Mouse (Mus musculus): ENCODE data around the gene Npas3. TPM values are rescaled to one million over a fixed set of nuclear protein-coding genes. Genes with fewer than 3 reads are reported as not detected.

The Npas3 gene
- polyA plus RNA-seq, 1 experiment: 0.18 TPM

DNA sequence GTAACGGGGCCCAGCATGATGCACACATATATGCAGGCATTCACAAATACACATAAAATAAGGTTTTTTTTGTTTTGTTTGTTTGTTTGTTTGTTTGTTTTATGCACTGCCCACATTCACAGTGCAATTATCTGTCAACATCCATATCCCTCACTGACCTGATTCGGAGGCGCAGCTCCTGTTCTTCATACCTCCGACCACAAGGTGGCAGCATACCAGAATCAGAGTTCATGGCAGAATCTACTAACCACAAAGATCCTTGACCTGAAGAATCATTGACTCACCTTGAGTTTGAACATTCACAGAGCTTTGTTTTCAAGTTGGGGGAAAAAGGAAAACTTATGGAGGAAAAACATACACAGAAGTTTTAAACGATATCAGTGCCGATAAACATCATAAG lies 743.9 kb downstream of the Npas3 start:
- no peak for TF ChIP-seq SRF (IDR thresholded peaks at IDR 0.05; ENCODE audit: control insufficient read depth, insufficient read length, low read depth)
- no peak for TF ChIP-seq REST (IDR thresholded peaks at IDR 0.05; ENCODE audit: insufficient read depth, insufficient read length)
- no peak for TF ChIP-seq CEBPB (IDR thresholded peaks at IDR 0.05; ENCODE audit: insufficient read depth, poor library complexity, severe bottlenecking)
- TF ChIP-seq MAX (IDR thresholded peaks at IDR 0.05; ENCODE audit: low read depth): no peak
- no peak for TF ChIP-seq E2F4 (IDR thresholded peaks at IDR 0.05; ENCODE audit: insufficient read depth)
- TF ChIP-seq MYOG (IDR thresholded peaks at IDR 0.05; ENCODE audit: control insufficient read depth in 1 of 3, insufficient read depth in 1 of 3, insufficient read length in 2 of 3, low read depth in 2 of 3): no peak
- no peak for TF ChIP-seq USF1 (IDR thresholded peaks at IDR 0.05; ENCODE audit: low read depth)
- TF ChIP-seq MYOD1 (IDR thresholded peaks at IDR 0.05; ENCODE audit: control insufficient read depth in 1 of 3, insufficient read length in 2 of 3, low read depth in 2 of 3): no peak
- no peak for TF ChIP-seq POLR2A (IDR thresholded peaks at IDR 0.05; ENCODE audit: insufficient read length, low read depth)
- no peak for TF ChIP-seq TCF12 (IDR thresholded peaks at IDR 0.05; ENCODE audit: insufficient read depth, poor library complexity, severe bottlenecking)
- TF ChIP-seq POLR2AphosphoS2 (IDR thresholded peaks at IDR 0.05; ENCODE audit: insufficient read length, low read depth): no peak
- H3K79me2 ChIP-seq (ENCODE audit: control insufficient read depth, insufficient read depth): no peaks in the 10 kb centered on the region
- no peaks in the 10 kb centered on the region for H3K27me3 ChIP-seq (ENCODE audit: control insufficient read depth, insufficient read depth, insufficient read length)
- no peak overlapping the region for H3K4me3 ChIP-seq
- no peak overlapping the region for H3K4me2 ChIP-seq (ENCODE audit: low read depth)
- no peak overlapping the region for H3ac ChIP-seq (ENCODE audit: control insufficient read depth, insufficient read length)
- no peaks in the 10 kb centered on the region for H3K36me3 ChIP-seq (ENCODE audit: control insufficient read depth, insufficient read depth)

DNA sequence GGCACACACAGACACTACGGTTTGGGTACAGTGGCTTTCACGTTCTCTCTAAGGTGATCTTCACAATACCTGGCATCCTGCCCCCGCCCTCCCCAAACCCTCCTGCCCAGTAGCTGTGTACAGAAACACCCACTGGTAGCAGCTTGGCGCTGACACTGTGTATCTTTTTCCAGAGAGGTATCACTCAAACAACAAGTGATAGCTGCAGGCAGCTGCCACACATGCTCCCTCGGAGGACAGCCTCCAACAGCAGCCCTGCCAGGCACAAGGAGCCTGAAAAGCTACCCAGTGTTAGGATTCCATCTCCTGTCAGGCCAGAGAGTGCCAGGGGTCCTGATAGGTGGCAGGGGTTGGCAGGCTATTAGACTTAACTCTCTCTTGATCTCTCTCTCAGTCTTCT lies 747.2 kb downstream of the Npas3 start:
- H3K27me3 ChIP-seq (ENCODE audit: control insufficient read depth, insufficient read depth, insufficient read length): no peaks in the 10 kb centered on the region

DNA sequence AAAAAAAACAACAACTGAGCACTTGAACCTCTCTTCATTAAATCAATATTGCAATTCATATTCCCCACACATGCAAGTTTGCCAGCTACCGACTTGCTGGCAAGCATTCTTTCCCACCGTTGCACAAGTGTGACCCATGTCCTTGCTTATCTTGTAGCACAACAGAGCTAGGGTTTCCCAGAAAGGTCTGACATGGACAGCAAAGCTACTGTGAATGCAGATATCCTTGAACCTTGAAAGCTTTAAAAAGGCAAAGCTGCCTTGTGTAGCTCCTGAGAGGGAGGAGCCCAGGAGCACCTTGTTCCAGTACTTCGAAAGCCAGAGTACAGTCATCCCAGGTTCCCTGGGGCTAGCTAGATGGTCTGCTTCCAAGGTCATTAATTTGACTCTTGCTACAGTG lies 748.7 kb downstream of the Npas3 start:
- no peak for TF ChIP-seq USF1 (IDR thresholded peaks at IDR 0.05; ENCODE audit: low read depth)
- no peak for TF ChIP-seq TCF3 (IDR thresholded peaks at IDR 0.05; ENCODE audit: insufficient read length, low read depth)
- no peak for TF ChIP-seq TCF12 (IDR thresholded peaks at IDR 0.05; ENCODE audit: insufficient read depth, poor library complexity, severe bottlenecking)
- TF ChIP-seq REST (IDR thresholded peaks at IDR 0.05; ENCODE audit: insufficient read depth, insufficient read length): no peak
- no peak for TF ChIP-seq SRF (IDR thresholded peaks at IDR 0.05; ENCODE audit: control insufficient read depth, insufficient read length, low read depth)
- Histone ChIP-seq H3K4me3 (no peak overlapping the region), H3K79me2 (ENCODE audit: control insufficient read depth, insufficient read depth) (no peaks in the 10 kb centered on the region), H3K4me2 (ENCODE audit: low read depth) (no peak overlapping the region), H3ac (ENCODE audit: control insufficient read depth, insufficient read length) (no peak overlapping the region), H3K27me3 (ENCODE audit: control insufficient read depth, insufficient read depth, insufficient read length) (no peaks in the 10 kb centered on the region), H3K36me3 (ENCODE audit: control insufficient read depth, insufficient read depth) (no peaks in the 10 kb centered on the region)

More for the DNA sequence above, 747.2 kb downstream of the Npas3 start:
- Histone ChIP-seq H3K4me2 (ENCODE audit: low read depth) (no peak overlapping the region), H3K36me3 (ENCODE audit: control insufficient read depth, insufficient read depth) (no peaks in the 10 kb centered on the region), H3ac (ENCODE audit: control insufficient read depth, insufficient read length) (no peak overlapping the region), H3K4me3 (no peak overlapping the region), H3K79me2 (ENCODE audit: control insufficient read depth, insufficient read depth) (no peaks in the 10 kb centered on the region)
- TF ChIP-seq MYOD1 (IDR thresholded peaks at IDR 0.05; ENCODE audit: control insufficient read depth in 1 of 3, insufficient read length in 2 of 3, low read depth in 2 of 3) (no peak), E2F4 (IDR thresholded peaks at IDR 0.05; ENCODE audit: insufficient read depth) (no peak), REST (IDR thresholded peaks at IDR 0.05; ENCODE audit: insufficient read depth, insufficient read length) (no peak), USF1 (IDR thresholded peaks at IDR 0.05; ENCODE audit: low read depth) (no peak), TCF3 (IDR thresholded peaks at IDR 0.05; ENCODE audit: insufficient read length, low read depth) (no peak), MAX (IDR thresholded peaks at IDR 0.05; ENCODE audit: low read depth) (no peak), TCF12 (IDR thresholded peaks at IDR 0.05; ENCODE audit: insufficient read depth, poor library complexity, severe bottlenecking) (no peak), POLR2AphosphoS2 (IDR thresholded peaks at IDR 0.05; ENCODE audit: insufficient read length, low read depth) (no peak)

DNA sequence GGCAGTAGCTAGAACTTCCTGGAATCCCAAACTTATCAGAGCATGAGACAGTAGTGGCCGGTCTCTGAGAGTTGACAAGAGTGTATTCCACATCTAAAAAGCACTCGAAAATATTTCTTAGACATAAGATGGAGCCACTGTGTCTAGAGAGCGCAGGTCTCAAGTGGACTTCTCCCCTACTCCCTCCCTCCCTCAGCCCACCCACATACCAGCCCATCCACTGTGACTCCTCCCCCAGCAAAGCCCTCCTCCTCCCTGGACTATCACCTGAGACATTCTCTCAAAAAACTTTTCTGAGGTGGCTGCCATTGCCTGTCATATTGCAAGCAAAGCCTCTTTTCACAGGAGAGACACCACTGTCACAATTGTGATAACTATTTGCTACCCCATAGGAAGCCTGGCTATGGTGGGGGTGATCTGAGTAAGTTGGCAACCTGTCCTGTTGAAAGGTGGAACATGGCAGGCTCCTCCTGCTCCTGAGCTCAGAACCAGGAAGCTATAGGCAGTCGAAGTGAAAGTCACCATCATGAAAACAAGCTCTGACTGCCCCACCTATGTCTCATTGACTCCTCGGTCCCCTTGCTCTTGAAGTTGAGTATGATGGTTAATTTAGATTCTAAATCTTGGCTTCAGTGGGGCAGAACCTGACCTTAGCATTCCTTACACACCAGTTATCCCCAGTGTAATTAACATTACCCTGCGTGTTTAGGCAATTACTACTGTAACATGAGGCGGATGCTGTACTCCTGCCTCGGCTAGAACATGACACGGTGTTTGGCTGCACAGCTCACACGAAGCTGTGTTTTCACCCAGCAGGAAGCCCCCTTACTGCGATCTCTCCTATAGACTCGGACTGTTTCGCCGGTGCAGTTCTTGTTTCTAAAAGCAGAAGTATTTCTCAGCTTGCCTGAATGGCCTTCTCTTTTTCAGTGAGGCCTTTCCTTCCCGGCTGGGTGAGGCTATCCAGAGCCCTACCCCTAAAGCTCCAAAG lies 751.5 kb downstream of the Npas3 start:
- Histone ChIP-seq H3K4me2 (ENCODE audit: low read depth) (no peak overlapping the region), H3K36me3 (ENCODE audit: control insufficient read depth, insufficient read depth) (no peaks in the 10 kb centered on the region), H3ac (ENCODE audit: control insufficient read depth, insufficient read length) (no peak overlapping the region), H3K79me2 (ENCODE audit: control insufficient read depth, insufficient read depth) (no peaks in the 10 kb centered on the region), H3K27me3 (ENCODE audit: control insufficient read depth, insufficient read depth, insufficient read length) (no peaks in the 10 kb centered on the region), H3K4me3 (no peak overlapping the region)
- TF ChIP-seq USF1 (IDR thresholded peaks at IDR 0.05; ENCODE audit: low read depth) (no peak), TCF12 (IDR thresholded peaks at IDR 0.05; ENCODE audit: insufficient read depth, poor library complexity, severe bottlenecking) (no peak), POLR2AphosphoS2 (IDR thresholded peaks at IDR 0.05; ENCODE audit: insufficient read length, low read depth) (no peak), TCF3 (IDR thresholded peaks at IDR 0.05; ENCODE audit: insufficient read length, low read depth) (no peak), CEBPB (IDR thresholded peaks at IDR 0.05; ENCODE audit: insufficient read depth, poor library complexity, severe bottlenecking) (no peak)

DNA sequence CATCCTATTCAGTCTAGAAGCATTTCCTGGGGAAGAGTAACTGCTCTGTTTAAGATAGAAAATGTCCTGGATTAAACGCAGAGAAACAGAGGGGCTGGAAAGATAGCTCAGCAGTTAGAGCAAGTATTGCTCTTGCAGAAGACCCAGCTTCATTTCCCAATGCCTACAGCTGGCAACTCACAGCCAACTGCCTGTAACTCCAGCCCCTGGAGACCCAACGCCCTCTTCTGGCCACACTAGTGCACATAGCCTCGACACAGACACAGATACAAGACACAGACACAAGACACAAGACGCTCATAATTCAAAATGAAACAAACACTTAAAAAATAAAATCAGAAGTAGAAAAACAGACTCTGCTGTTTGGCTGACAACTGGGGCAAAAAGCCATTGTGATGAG lies 754.0 kb downstream of the Npas3 start:
- no peak for TF ChIP-seq POLR2AphosphoS2 (IDR thresholded peaks at IDR 0.05; ENCODE audit: insufficient read length, low read depth)
- no peak for TF ChIP-seq MYOD1 (IDR thresholded peaks at IDR 0.05; ENCODE audit: control insufficient read depth in 1 of 3, insufficient read length in 2 of 3, low read depth in 2 of 3)
- TF ChIP-seq POLR2A (IDR thresholded peaks at IDR 0.05; ENCODE audit: insufficient read length, low read depth): no peak
- TF ChIP-seq TCF3 (IDR thresholded peaks at IDR 0.05; ENCODE audit: insufficient read length, low read depth): no peak
- TF ChIP-seq MAX (IDR thresholded peaks at IDR 0.05; ENCODE audit: low read depth): no peak
- no peak for TF ChIP-seq MYOG (IDR thresholded peaks at IDR 0.05; ENCODE audit: control insufficient read depth in 1 of 3, insufficient read depth in 1 of 3, insufficient read length in 2 of 3, low read depth in 2 of 3)
- TF ChIP-seq TCF12 (IDR thresholded peaks at IDR 0.05; ENCODE audit: insufficient read depth, poor library complexity, severe bottlenecking): no peak
- TF ChIP-seq E2F4 (IDR thresholded peaks at IDR 0.05; ENCODE audit: insufficient read depth): no peak
- no peak for TF ChIP-seq REST (IDR thresholded peaks at IDR 0.05; ENCODE audit: insufficient read depth, insufficient read length)
- TF ChIP-seq SRF (IDR thresholded peaks at IDR 0.05; ENCODE audit: control insufficient read depth, insufficient read length, low read depth): no peak
- H3K36me3 ChIP-seq (ENCODE audit: control insufficient read depth, insufficient read depth): no peaks in the 10 kb centered on the region

More for the DNA sequence above, 754.0 kb downstream of the Npas3 start:
- no peaks in the 10 kb centered on the region for H3K79me2 ChIP-seq (ENCODE audit: control insufficient read depth, insufficient read depth)
- no peak overlapping the region for H3ac ChIP-seq (ENCODE audit: control insufficient read depth, insufficient read length)
- H3K4me2 ChIP-seq (ENCODE audit: low read depth): no peak overlapping the region
- H3K27me3 ChIP-seq (ENCODE audit: control insufficient read depth, insufficient read depth, insufficient read length): no peaks in the 10 kb centered on the region
- no peak overlapping the region for H3K4me3 ChIP-seq
